Mouse (Mus musculus) olfactory bulb, adult 2 months (tissue): ENCODE measurements around the gene Ubl7. TPM values are rescaled to one million over a fixed set of nuclear protein-coding genes. Genes with fewer than 3 reads are reported as not detected.

Source experiments
- H3K27ac ChIP-seq: fragments of 200-500 bp; 2 replicates; pipeline ENCODE4 v1.5.1; 2012; ENCODE audit warnings: low read depth, low read length; ENCODE audit not compliant: insufficient read depth
- H3K4me1 ChIP-seq: fragments of 200-500 bp; 2 replicates; pipeline ENCODE4 v1.6.1; 2012; ENCODE audit warnings: low read length; ENCODE audit not compliant: control insufficient read depth, insufficient read depth
- H3K4me3 ChIP-seq: fragments of 200-500 bp; 2 replicates; pipeline ENCODE4 v1.5.1; 2012; ENCODE audit warnings: mild to moderate bottlenecking, low read depth, low read length, moderate library complexity; ENCODE audit not compliant: insufficient read depth
- CTCF ChIP-seq: fragments of 200-500 bp; IDR thresholded peaks from 2 replicates; pipeline ENCODE4 v1.5.1; 2012; ENCODE audit warnings: low read depth, mild to moderate bottlenecking, low read length, moderate library complexity; ENCODE audit not compliant: insufficient read depth
- POLR2A ChIP-seq: fragments of 200-500 bp; IDR thresholded peaks from 2 replicates; pipeline ENCODE4 v1.6.1; 2012; ENCODE audit warnings: mild to moderate bottlenecking, low read depth, low read length, moderate library complexity; ENCODE audit not compliant: insufficient read depth
- WGBS: fragments of 180-500 bp; shearing (Covaris S2); methylation state at CpG from one replicate; pipeline ENCODE4 v1.1.7; 2018; 5-methylcytosine and 5-hydroxymethylcytosine counted together
- polyA plus RNA-seq: library from polyadenylated mRNA; stranded (reverse); fragments of >200 nt; gene quantifications from 2 replicates; pipeline ENCODE4 v1.2.4, GENCODE M21; 2012; ENCODE audit warnings: low replicate concordance; ENCODE audit not compliant: missing spikeins, insufficient read depth, insufficient read length

Ubl7 gene
- polyA plus RNA-seq, 1 experiment, result not detected

- Histone ChIP-seq H3K4me3 (no peak overlapping the region), H3K4me1 (peaks cover 15% of the 10 kb centered on the region), H3K27ac (no peak overlapping the region)
- TF ChIP-seq CTCF, result peak; percentile 37; the same call in 1 of the 2 replicates
- no peak for TF ChIP-seq POLR2A
- 26% methylated on average over 6 of the region's 6 CpGs for WGBS
These were observed 25.1 kb downstream of the Ubl7 start for GRCm38 (mm10) chr9:57935683-57936437.

- Histone ChIP-seq H3K4me1 (peaks cover 23% of the 10 kb centered on the region), H3K4me3 (no peak overlapping the region), H3K27ac (no peak overlapping the region)
- TF ChIP-seq POLR2A, result no peak
- no peak for TF ChIP-seq CTCF
- 96% methylated on average over 4 of the region's 4 CpGs for WGBS
These were observed 26.4 kb downstream of the Ubl7 start for GRCm38 (mm10) chr9:57937171-57937570.

- no peak for TF ChIP-seq CTCF
- TF ChIP-seq POLR2A, result no peak
- H3K4me3 ChIP-seq, result no peak overlapping the region
- WGBS, result 74% methylated on average over 6 of the region's 6 CpGs
- H3K4me1 ChIP-seq, result peaks cover 25% of the 10 kb centered on the region
- H3K27ac ChIP-seq, result no peak overlapping the region
These were observed 26.9 kb downstream of the Ubl7 start for GRCm38 (mm10) chr9:57937651-57938050.

- WGBS, result 73% methylated on average over 5 of the region's 5 CpGs
- no peak for TF ChIP-seq CTCF
- H3K27ac ChIP-seq, result no peak overlapping the region
- H3K4me1 ChIP-seq, result peaks cover 24% of the 10 kb centered on the region
- H3K4me3 ChIP-seq, result no peak overlapping the region
These were observed 27.7 kb downstream of the Ubl7 start for GRCm38 (mm10) chr9:57938225-57939055.

GRCm38 (mm10) chr9:57939431-57940348, 28.9 kb downstream of the Ubl7 start, which contains the start of gene Sema7a:
Sema7a (plus strand) TSS chr9:57940112.
- 1% methylated on average over 54 of the region's 60 CpGs for WGBS
- peaks cover 24% of the 10 kb centered on the region for H3K4me1 ChIP-seq
- peak within 1 kb of the TSS; percentile 91 for H3K4me3 ChIP-seq
- peak within 1 kb of the TSS; percentile 49; the same call in 1 of the 2 replicates for H3K27ac ChIP-seq
- TF ChIP-seq CTCF, result no peak
- peak; percentile 60; the same call in 1 of the 2 replicates for TF ChIP-seq POLR2A

GRCm38 (mm10) chr9:57940349-57940794, 29.6 kb downstream of the Ubl7 start:
- TF ChIP-seq CTCF (no peak), POLR2A (no peak; the same call in 1 of the 2 replicates)
- Histone ChIP-seq H3K4me1 (peaks cover 28% of the 10 kb centered on the region), H3K4me3 (peak overlapping the region; percentile 91), H3K27ac (peak overlapping the region; percentile 49; the same call in 1 of the 2 replicates)
- 1% methylated on average over 43 of the region's 44 CpGs for WGBS

- TF ChIP-seq POLR2A (no peak), CTCF (no peak)
- H3K27ac ChIP-seq, result peak overlapping the region; percentile 10; the same call in 1 of the 2 replicates
- peak overlapping the region; percentile 91 for H3K4me3 ChIP-seq
- peaks cover 32% of the 10 kb centered on the region for H3K4me1 ChIP-seq
- 7% methylated on average over 28 of the region's 28 CpGs for WGBS
These were observed 30.3 kb downstream of the Ubl7 start for GRCm38 (mm10) chr9:57940861-57941638.

GRCm38 (mm10) chr9:57942039-57942438, 31.3 kb downstream of the Ubl7 start:
- peaks cover 32% of the 10 kb centered on the region for H3K4me1 ChIP-seq
- TF ChIP-seq CTCF, result no peak
- TF ChIP-seq POLR2A, result no peak
- H3K27ac ChIP-seq, result peak overlapping the region; percentile 18; the same call in 1 of the 2 replicates
- WGBS, result 71% methylated on average over 2 of the region's 2 CpGs
- H3K4me3 ChIP-seq, result peak overlapping the region; percentile 28
